Mouse (Mus musculus): ENCODE measurements around the gene Gm128.

- TF ChIP-seq CTCF (IDR thresholded peaks at IDR 0.05; ENCODE audit: extremely low read depth, insufficient read depth, low read length) (no peak), POLR2A (IDR thresholded peaks at IDR 0.05; ENCODE audit: extremely low read depth, insufficient read depth, low read length) (no peak)
These were observed 46.7 kb downstream of the Gm128 start for GRCm38 (mm10) chr3:95194721-95195135.
